Mouse (Mus musculus): Measurements from ENCODE around the gene Sik2.
A peak's percentile ranks its signal among the peaks of the same experiment; 100 is the strongest.

Gene Sik2

DNA sequence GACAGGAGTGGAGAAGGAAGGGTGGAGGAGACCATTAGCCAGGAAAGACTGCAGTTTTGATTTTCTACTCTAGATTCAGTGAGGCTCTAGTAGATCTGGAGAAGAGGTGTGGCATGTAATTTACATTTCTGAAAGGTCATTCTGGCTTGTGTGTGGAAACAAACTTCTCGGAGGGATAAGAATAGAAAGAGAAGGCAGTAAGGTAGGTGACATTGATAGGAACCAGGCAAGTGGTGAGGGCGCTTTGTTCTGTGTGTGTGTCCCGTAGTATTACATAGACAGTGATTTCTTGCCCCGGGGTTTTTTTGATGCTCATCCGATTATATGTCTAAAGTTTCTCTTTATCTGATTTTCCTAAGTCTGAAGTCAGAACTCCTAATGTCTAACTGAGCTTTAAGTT, 144.0 kb downstream of the Sik2 start:
- no peak for DNase-seq

- DNase-seq = no peak
Observed at GRCm38 (mm10) chr9:50863824-50864223, 145.0 kb downstream of the Sik2 start.

DNA sequence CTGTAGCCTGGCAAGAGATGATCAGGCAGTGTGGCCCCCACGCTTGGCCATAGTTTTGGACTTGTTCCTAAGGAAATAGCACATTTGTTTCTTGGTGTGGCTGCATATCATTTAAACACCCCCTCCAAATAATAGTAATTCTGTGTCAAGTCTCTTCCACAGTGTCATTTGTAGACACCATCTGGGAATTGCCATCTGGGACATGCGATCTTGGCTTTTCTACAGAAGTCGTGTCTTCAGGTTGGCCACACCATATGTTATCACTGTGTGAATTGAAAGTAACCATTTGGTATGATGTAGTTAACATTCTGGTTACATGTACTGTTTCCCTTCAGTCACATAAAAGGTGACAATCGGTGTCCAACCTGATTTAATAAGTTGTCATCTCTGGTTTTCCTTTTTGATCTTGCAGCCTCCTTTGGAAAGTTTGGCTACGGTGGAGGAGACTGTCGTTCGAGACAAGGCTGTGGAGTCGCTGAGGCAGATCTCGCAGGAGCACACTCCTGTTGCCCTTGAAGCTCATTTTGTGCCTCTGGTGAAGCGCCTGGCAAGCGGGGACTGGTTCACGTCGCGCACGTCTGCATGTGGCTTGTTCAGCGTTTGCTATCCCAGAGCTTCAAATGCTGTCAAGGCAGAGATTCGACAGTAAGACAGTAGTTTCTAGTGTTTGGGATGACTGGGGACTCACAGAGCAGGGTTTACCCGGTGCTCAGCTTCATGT, 147.6 kb downstream of the Sik2 start:
- DNase-seq = no peak

GRCm38 (mm10) chr9:50858681-50859080, 150.2 kb downstream of the Sik2 start:
- DNase-seq = no peak

DNA sequence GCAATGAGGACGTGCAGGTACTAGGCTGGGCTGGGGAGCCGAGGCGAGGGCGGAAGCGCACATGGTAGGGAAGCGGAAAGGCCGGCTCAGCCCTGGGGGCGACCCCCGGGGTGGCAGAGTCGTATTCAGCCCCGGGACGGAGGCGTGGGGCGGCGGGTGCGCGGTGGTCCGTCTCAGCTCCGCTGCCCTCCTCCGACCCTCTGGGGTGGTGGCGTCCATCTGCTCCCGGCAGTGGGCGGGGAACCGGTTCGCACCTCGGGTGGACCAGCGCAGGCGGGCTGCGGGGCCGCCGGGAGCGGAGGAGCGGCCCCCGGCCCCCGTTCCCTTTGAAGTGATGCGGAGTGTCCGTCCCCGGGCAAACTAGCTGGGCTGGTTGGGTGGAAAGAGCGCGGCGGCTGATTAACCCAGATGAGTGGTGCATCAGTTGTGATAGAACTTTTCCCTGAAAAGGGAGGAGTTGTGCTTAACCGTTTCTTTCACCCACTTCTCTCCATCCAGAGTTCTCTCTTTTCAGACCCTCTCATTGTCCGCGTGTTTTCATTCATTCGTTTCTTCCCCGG, 151.7 kb downstream of the Sik2 start:
- no peak for DNase-seq

- peak; percentile 91 for DNase-seq
Observed at GRCm38 (mm10) chr9:50856341-50857081, 152.4 kb downstream of the Sik2 start.

- DNase-seq = no peak
Observed at GRCm38 (mm10) chr9:50855780-50856179, 153.1 kb downstream of the Sik2 start.

GRCm38 (mm10) chr9:50855133-50855766, 153.6 kb downstream of the Sik2 start:
- no peak for DNase-seq

GRCm38 (mm10) chr9:50854376-50854775, 154.5 kb downstream of the Sik2 start:
- DNase-seq = no peak

- no peak for DNase-seq
Observed at GRCm38 (mm10) chr9:50852634-50853349, 156.1 kb downstream of the Sik2 start.

DNA sequence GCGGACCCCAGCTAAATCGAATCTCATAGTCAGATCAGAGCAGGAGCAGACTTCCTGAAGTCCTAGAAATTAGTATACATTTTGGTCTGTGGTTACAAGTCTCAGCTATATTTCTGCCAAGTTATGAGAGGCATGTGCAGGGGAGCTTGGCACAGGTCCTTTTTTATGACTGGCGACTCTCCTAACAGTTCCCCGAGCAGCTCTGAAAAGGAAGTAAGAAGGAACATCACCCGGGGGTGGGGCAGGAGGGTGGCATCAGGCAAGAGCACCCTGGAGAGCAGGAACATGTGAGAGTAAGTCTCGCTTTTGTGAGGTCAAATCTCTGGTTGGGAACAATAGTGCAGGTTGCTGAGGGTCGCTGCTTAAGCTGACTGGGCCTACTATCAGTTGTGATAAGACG, 158.2 kb downstream of the Sik2 start:
- no peak for DNase-seq

- DNase-seq = no peak
Observed at GRCm38 (mm10) chr9:50850271-50850670, 158.6 kb downstream of the Sik2 start.

DNA sequence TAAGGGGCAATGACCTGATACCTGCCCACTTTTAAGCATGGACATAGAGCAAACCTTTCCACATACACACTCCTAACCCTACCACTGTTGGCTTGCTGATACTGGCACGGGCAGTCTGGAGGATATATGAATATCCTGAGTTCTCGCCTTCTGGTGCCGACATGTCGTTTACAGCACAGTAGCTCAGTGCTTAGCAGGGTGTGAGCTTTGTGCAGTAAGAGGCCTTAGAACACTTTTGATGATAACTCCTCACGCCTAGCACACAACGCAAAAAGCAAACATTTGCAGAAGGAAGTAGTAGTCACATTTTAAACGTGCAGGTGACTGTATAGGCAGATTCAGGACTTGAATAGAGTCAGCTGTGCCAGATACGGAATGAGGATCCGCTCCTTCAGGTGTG, 159.1 kb downstream of the Sik2 start:
- DNase-seq = no peak

GRCm38 (mm10) chr9:50849249-50849648, 159.6 kb downstream of the Sik2 start:
- DNase-seq = peak; percentile 86

DNA sequence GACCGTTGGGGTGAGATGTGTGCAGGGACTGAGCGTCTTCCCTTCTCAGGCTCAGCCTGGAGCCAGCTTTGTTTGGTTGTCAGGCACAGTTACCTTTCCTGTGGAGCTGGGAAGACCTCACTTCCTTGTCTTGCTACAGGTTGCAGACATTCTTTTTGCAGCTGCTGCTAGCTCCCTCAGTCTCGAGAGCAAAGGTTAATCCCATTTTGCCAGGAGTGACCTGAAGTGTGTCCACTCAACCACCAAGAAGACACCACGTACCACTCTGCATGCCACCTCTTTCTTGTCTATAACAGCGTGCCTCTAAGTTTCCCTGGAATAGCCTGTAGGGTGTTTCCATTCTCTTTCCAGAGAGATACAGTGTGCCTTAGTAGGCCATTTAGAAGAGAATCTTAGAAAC, 160.1 kb downstream of the Sik2 start:
- DNase-seq = peak; percentile 70

DNA sequence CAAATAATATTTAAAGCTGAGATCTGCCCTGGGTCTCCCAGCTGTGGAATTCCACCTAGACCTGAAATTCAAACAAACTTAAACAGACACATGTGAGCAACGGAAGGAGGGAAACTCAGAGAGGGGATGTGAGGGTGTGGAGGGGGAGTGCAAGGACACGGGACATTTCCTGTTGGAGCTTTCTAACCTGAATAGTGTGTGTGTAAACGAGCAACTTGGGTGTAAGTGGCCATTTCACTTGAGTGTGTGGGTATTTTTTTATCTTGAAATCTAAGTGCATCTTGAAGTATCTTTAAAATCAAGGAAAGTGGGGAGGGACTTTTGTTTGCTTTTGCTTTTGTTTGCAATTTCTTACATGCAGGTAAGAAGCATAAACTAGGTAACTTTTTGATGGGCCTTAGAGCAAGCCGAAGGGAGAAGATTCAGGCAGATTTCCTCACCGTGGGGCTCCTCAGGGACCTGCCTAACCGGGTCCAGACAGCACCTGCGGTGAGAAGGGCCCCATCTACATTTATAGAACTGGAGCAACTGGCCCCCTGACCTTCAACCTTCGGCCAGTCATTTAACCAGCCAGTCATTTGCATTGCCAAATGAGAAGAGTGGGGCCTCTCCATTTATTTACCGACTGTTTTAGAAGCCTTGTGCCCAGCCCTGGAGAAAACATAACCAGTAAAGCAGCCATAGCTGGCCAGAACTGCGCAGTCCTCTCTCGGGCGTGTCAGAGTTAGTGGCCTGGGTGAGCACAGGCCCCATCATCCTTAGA, 161.1 kb downstream of the Sik2 start:
- DNase-seq = peak; percentile 46

- DNase-seq = no peak
Observed at GRCm38 (mm10) chr9:50847133-50847532, 161.7 kb downstream of the Sik2 start.

- peak; percentile 86 for DNase-seq
Observed at GRCm38 (mm10) chr9:50845547-50845946, 163.3 kb downstream of the Sik2 start.

GRCm38 (mm10) chr9:50845081-50845480, 163.8 kb downstream of the Sik2 start, which contains the start of gene Ppp2r1b:
TSS of gene Ppp2r1b (plus strand) at chr9:50845301.
- no peak for DNase-seq
